Mouse (Mus musculus) layer of hippocampus, postnatal 10 days (tissue): ENCODE results near the gene Hnf1b. TPM values are rescaled to one million over a fixed set of nuclear protein-coding genes. Genes with fewer than 3 reads are reported as not detected.
A peak's percentile ranks its signal among the peaks of the same experiment; 100 is the strongest.

Experiments used
- DNase-seq, 2 experiments: peaks; one replicate each; pipeline ENCODE4 v3.0.0; 2021; ENCODE audit warnings: low spot score in 2 of 2
- total RNA-seq, 2 experiments: library from RNA; stranded (reverse); gene quantifications; 2 replicates each; pipeline ENCODE4 v1.2.3; 2021

The Hnf1b gene
- total RNA-seq, 2 experiments from 2014 or later: 0.21 TPM; not detected in 1

DNA sequence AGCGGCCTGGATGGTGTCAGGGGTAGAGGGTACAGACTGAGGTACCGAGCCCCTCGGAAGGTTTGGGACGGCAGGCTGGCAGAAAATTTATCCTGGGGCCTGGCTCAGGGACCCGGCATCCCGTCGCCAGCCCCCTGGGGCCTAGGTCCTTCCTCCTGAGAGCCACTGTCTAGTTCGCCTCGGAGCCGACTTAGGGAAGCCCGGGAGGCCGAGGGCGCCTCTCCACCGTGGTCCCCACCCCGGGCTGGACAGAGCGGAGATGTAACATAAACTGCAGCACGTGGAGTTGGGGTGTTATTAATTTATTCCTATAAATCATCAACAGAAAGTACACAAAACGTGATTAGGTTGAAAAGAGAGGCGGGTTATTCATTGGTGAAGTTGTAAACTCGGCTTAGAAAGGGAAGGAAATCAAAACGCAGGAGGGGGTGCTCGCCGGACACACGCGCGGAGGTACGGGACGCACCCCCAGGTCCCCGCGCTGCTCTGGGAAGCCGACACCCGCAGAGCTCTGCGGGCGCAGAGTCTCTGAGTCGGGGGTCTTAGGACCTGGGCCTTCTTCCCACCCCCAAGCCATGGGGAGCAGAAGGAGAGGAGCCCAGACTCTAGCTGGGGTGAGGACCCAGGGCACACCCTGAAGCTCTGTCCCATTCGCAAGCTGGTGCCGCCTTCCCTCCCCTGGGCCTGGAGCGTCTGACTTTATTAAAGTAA lies 2.8 kb downstream of the Hnf1b start:
- DNase-seq: peak in 1 of 2 experiments; percentile 29

DNA sequence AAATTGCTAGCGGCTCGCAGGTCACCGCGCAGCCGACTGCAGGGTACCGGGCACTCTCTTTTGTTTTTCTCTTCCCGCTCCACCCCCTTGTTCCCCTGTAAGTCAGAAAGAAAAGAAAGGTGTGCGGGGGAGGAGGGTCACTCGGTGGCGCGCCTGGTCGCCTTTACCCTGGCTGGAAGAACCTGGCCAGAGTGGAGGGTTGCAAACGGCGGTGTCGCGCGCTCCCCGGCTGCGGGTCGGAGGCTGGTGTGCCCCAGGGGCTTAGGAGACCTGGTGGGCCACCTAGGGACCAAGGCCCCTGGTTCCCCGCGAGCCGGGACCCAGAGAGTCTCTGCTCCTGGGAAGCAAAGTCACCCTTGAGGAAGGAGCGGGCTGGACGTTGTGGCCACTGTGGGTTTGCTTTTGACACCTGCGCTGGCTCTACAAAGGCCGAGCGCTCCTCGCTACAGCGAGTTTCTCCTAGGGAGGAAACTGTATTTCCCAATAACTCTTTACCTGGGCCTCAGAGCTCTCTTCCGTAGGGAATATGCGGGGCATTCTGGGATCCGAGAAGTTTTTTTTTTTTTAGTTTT lies 3.4 kb downstream of the Hnf1b start:
- DNase-seq: no peak

DNA sequence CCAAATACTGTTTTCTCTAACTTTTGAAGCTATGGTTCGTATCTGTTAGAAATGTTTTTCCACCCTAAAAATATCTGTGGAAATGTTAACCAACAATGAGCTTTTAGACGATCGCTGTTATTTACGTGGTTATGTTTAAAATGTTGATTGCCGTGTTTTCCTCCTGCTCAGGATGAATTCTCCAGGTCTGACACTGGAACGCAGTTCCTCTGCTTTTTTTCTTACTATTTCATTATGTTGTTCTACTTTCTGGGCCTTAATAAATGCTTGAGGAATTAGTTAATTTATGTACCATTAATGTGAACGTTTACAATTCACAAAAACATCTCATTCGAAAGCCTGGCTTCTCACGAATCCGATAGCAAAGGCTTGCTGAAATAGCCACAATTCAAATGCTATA lies 4.2 kb downstream of the Hnf1b start:
- DNase-seq: no peak

DNA sequence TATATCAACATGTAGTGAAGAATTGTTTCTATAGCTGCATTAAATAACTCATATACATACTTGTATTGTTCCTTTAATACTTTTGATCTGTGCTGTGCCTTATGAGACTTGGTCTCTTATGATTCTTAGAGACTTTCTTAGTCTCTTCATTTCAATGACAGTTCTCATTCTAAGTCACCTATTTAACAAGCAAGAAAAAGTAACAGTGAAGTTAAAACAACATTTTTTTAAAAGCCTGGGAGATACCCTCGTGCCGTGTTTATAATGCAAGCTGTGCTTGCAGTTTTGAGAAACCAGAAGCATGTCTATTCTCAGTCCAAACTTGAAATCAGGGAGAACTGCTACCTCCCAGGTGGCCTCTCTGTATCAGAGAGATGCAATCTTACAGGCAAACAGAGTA lies 4.8 kb downstream of the Hnf1b start:
- no peak for DNase-seq

DNA sequence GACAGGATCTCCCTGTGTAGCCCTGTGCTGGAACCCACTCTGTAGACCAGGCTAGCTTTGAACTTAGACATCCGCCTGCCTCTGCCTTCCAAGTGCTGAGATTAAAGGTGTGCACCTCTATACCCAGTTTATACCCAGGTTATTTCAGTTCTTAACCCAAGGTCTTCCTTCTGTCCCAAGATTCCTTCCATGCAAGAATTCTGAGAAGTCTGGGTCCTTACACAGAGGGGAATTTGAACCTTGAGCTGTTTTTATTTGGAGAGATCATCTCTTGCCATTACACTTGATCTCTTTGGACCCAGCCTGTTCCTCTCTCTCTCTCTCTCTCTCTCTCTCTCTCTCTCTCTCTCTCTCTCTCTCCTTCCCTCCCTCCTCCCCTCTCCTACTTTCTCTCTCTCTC lies 7.4 kb downstream of the Hnf1b start:
- no peak for DNase-seq

DNA sequence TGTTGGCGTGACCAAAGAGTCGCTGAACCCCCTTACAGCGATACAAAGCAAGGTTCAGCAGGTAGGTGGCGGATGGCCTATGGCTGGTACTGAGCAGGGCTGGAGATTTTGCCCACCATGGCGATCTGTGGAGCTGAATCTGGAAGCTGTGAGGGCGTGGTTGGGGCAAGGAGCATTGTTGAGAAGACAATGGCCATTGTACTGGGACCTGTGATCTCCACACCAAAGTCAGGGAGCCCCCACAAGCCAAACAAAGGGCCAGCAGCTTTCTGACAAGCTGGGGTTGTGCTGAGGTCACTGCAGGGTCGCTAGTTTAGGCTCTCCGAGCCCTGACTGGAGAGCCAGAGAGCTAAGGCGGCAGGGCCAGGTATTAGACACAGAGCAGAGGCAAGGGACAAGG lies 15.4 kb downstream of the Hnf1b start:
- DNase-seq: no peak

DNA sequence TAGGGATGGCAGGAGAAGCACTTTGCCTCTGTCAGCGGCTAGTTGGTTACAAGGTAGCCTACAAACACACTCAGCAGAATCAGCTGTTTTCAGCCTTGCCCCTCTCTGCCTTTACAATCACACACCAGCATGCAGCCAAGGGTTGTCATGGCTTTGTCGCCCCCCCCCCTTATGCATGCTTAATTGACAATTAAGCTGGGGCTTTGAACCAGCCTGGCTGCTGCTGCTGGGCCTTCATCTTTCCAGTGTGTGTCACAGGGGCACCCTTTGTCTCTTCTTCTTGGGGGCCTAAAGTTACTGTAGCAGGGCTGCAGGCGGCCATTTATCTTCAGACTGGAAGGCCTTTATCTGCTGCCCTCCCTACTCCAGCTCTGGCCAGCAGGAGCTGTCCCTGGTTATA lies 17.7 kb downstream of the Hnf1b start:
- DNase-seq: no peak

DNA sequence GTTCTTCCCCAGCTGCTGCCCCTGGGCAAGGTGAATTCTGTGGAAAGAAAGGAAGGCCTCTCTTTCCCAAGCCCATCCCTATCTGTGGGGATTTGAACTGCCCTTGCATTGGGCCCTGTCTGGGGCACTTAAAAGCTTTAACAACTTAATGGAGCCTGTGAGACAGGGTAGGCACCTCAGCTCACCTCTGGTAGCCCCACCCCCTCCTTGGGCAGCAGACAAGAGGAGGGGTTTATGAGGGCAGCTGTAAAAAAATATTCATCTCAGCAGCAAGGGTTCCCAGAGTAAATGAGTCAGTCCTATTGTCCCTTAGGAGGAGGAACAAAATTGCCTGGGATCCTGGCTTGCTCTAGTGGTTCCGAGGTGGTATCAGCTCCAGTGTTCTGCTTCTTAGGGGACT lies 19.3 kb downstream of the Hnf1b start:
- DNase-seq: no peak

DNA sequence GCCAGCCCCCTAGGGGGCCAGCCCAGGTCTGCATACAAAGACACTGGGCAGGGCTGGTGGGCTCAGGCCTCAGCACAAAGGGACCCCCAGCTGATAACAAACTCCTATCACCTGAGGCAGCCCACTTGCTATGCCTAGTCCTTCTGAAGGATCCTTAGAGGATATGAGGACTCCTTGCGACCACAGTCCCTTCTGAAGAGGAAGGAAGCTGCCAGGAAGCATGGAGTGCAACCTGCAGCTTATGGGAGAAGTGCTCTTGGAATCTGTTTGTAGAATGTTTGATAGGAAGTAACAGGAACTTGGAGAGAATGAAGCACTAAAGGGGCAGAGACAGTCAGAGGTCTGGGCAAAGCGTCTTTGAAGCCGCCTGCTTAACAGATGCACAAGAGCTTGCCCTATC lies 19.8 kb downstream of the Hnf1b start:
- DNase-seq: no peak

DNA sequence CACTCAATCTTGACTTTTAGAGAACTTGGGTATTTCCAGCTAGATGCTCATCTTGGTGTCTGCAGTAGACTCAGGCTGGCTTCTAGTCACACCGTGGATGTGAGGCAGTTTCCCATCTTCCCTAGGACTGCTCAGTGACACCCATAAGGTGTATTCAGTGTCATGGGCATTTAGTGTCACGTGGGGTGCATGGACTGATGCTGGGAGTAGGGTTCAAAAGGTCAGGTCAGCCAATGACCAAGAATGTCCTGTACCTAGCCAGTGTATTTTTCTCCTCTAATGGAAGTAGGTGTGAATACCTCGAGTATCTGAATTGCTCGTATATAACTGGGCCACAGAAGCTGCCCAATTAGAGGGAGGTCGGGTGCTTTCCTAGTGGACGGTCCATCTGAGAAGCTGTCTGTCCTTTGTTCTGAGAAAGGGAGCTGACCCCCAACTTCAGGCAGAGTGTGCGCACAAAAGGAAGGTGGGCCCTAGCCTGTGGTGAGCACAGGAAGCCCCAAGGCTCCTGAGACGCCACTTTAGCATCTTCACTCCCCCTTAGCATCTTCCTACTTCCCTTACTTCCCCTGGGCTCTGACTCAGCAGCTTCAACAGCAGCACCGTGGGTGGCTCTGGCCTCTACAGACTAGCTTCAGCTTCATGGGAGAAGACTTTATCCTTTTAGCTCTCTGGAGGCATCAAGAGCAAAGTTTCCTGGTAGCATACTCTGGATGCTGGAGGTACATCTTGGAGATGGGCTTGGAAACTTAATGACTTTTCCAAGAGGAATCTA lies 22.1 kb downstream of the Hnf1b start:
- no peak for DNase-seq

DNA sequence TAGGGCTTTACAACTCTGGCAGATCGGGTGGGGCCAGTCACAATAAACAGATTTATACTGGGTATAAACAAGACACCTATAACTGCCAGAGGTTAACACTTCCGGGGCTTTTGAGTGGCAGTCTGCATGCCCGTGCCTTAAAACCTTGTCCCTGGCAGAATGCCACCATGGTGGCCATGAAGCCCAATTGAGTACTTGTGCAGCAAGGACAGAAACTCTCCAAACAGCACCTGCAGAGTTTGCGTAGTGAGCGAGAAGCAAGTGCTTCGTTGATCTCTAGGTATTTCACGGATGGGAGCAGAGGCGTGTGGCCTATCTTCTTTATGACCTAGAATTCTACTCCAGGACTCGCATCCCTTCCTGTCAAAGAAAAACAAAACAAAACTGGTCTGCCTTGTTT lies 23.6 kb downstream of the Hnf1b start:
- DNase-seq: no peak

DNA sequence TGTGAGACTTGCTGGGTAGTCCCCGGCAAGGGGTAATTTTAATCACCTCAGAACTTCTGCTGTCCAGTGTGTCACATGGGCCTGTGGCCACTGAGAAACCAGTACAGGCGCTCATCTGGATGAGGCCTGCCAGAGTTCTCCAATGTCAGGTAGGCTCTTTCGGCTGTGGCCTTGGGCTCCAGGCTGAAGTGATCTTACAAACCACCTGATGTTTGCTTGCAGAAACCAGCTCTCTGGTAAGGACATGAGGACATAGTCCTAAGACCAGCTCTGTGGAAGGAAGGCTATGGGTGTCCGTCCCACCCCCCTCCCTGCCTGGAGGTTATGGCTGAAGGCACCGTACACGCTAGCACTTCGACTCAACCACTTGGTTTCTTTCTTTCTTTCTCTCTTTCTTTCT lies 26.8 kb downstream of the Hnf1b start:
- DNase-seq: no peak

DNA sequence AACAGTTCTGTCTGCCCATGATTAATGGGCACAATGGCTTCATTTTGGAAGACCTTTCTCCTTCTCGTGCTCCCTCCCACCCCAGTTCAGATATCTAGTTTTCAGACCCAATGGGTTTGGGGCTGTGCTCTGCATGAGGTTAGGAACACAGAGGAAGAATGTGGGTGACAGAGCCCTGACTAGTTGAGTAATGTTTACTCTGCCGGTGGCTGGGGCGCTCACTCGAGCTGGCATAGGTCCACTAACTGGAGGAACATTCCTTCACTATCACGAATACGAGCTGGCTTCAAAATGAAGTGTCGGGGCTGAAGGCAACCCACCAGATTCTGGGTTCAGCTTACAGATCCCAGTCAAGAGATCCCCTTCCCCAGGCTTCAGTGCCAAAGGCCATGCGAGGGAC lies 27.9 kb downstream of the Hnf1b start:
- DNase-seq: no peak

DNA sequence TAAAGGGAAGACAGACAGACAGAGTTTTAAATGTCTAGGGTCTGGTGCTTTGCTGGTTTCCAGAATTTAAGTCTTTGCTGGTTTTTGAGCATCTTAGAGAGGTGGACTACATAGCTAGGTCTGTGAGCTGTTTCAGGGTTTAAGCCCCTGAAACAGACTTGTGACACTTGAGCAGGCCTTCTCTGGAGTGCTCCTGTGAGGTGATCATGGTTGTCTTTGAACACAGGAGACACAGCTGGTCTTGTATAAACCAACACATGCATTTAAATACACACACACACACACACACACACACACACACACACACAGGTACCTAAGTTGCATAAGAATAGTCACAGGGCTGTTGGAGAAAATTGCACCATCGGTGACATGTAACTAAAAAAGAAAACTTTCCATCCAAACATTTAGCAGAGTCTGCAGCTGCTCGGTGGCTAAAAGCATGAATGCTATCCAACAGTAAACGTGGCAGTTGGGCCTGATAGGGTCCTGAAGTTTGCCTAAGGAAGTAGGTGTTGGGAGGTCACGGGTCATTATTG lies 28.6 kb downstream of the Hnf1b start:
- no peak for DNase-seq

DNA sequence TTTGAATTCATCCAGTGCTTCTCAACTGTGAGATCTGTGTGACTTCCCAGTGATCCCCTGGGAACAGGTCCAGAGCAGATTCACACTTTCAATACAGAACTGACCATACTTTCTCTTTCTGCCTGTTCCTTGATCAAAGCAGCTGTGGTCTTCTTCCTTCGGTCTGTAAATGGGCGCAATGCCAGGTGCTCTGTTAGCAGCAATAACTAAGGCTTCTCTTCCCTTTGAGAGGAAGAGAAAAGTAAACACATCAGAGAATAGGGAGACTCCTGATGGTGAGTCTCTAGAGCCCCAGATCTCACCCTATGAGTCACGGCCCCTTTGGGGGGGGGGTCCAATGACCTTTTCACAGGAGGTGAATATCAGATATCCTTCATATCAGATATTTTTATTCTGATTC lies 29.3 kb downstream of the Hnf1b start:
- DNase-seq: no peak

DNA sequence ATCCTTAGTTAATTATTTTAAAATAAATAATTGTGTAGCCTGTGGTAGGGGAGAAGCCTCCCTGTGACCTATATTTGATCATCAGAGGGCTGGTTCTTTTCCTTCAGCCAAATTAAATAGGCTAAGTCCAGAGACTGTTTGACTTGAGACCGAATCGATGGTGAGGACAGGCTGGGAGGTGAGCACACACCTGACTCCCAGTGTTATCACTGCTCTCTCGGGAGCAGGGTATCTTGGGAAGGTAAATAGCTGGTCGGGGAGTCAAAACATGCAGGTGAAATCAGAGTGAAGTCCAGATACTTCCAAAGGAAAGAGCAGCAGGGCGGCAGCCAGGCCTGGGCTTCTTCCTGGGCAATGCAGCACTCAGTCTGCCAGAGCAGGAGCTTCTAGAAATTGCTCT lies 31.6 kb downstream of the Hnf1b start:
- DNase-seq: no peak

DNA sequence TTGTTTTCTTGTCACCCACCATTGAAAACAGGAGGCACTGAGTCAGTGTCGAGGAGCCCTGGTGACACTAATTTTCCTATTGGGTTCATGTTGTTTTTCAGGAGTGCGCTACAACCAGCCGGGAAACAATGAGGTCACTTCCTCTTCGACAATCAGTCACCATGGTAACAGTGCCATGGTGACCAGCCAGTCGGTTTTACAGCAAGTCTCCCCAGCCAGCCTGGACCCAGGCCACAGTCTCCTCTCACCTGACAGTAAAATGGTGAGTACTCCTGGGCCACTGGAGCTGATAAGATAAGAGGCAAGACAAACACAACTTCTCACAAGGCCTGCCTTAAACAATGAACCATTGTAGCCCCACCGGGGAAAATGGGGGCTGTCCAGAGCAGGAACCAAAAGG lies 32.7 kb downstream of the Hnf1b start:
- peak; percentile 5 to 14 for DNase-seq

DNA sequence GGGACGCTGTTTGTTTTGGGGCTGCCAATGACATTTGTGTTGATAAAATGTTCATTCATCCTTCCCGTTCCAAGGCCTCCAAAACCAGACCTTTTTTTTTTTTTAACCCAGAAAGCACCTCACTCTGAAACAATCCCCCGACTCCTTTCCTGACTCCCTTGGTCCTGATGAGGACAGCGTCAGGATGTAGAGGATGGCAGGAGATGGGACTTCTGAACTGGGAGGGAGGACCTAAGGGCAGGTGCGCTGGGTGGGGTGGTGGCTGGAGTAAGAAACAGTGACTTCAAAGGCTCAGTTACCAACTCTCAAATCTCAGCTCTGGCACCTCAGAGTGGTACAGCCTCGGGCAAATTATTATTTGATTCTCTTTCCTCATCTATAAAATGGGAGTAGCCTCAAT lies 33.2 kb downstream of the Hnf1b start:
- DNase-seq: no peak

DNA sequence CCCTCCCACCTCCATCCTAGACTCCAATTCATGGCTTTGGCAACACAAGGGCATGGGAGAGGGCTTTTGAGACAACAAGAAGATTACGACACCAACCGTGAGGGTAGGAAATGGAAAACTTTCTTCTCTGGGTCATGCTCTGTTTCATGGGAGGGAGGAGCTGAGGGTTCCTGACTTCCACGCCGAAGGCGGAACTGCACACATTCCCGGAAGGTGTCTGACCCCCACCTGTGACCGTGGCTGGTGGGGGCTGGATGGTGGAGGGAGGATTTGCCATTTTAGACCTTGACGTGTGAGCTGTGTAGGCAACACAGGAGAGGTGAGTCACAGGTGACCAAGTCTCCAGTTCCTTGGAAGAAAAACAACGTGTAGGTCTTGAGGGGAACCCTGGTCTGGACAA lies 33.9 kb downstream of the Hnf1b start:
- no peak for DNase-seq

DNA sequence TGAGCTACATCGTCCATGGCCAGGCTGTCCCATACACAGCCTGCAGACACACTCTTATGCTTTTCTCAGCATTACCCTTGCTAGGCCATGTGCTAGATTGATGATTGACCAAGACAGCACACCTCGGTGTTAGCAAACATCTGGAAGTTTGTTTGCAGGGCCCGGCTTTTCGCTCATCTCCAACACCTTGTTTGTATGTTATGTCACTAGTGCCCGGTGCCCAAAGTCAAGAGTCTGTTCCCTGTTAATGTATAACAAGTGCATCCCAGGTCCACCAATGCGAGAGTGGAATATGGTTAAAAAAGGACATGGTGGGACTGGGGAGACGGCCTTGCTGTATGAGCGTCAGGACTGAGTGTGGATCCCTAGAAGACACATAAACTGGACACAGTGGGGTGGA lies 35.3 kb downstream of the Hnf1b start:
- no peak for DNase-seq

DNA sequence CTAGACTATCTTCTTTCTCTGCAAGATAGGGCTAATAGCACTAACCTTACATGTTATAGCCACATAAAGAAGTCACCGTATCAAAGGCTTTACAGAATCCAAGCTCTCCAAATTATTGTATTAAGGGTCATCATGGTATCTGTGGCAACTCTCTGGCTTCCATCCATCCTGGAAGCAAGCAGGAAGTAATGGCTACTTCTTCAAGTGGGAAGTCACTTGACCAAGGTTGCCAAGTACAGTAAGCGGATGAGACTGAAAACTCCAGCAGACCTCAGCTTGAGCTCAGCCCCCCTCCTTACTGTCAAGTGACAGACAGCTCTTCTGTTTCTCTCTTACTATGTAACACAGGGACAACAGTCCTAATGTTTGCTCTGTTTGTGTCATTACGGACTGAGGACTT lies 36.9 kb downstream of the Hnf1b start:
- DNase-seq: no peak

DNA sequence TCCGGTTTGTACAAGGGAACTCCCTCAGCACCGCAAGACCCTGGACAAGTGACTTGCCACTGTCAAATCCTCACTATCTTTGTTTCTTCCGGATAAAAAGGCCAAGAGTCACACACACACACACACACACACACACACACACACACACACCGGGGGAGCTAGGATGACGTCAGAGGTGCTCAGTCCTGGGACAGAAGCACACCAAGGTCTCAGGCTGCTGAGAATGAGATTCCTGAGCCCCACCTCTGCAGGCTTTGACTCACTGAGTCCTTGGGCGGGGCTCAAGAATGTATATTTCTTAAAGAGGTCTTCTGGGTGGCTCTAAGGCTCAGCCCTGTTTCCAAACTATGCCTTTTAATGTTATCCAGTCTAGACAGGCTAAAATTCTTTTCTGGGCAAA lies 41.5 kb downstream of the Hnf1b start:
- DNase-seq: no peak
